Mouse (Mus musculus) megakaryocyte, embryonic 14.5 days (primary cell): Measurements from ENCODE around the gene Pimreg.

Experiments
- FLI1 ChIP-seq: IDR thresholded peaks from 2 replicates; pipeline ENCODE4 v1.6.1; 2012; ENCODE audit warnings: low read length, inconsistent platforms, mixed read lengths
- GATA1 ChIP-seq: IDR thresholded peaks from 3 replicates; pipeline ENCODE4 v1.6.1; 2012; ENCODE audit warnings: mixed read lengths, low read length, inconsistent platforms, borderline replicate concordance

GRCm38 (mm10) chr11:72074230-72074629 is 32.4 kb downstream of the Pimreg start:
- no peak for TF ChIP-seq GATA1
- no peak for TF ChIP-seq FLI1
